Mouse (Mus musculus) neutrophil, adult 5-6 weeks (primary cell): Measurements from ENCODE around the gene Spns2. TPM values are rescaled to one million over a fixed set of nuclear protein-coding genes. Genes with fewer than 3 reads are reported as not detected.
A peak's percentile ranks its signal among the peaks of the same experiment; 100 is the strongest.

Source experiments
- ATAC-seq: fragments of 151-379, 151-347 bp; 2 replicates; pipeline ENCODE4 v1.8.0; 2017; ENCODE audit warnings: mild to moderate bottlenecking, moderate TSS enrichment; ENCODE audit not compliant: insufficient number of reproducible peaks, poor library complexity, low FRiP score, severe bottlenecking; ENCODE audit errors: extremely low read depth
- total RNA-seq: library from RNA; stranded (forward); fragments of 200-1000 nt; gene quantifications from 2 replicates; pipeline ENCODE4 v1.2.3, GENCODE M21; 2017

Spns2 gene
- total RNA-seq, 1 experiment from 2014 or later, result 15.7 TPM

- ATAC-seq, result no peak
These were observed 69.1 kb downstream of the Spns2 start for GRCm38 (mm10) chr11:72420460-72421122.

- no peak for ATAC-seq
These were observed 70.7 kb downstream of the Spns2 start for GRCm38 (mm10) chr11:72419006-72419405.

GRCm38 (mm10) chr11:72418227-72418626 is 71.5 kb downstream of the Spns2 start:
- no peak for ATAC-seq

GRCm38 (mm10) chr11:72417376-72417775 is 72.3 kb downstream of the Spns2 start:
- no peak for ATAC-seq

GRCm38 (mm10) chr11:72416666-72417065 is 73.0 kb downstream of the Spns2 start:
- ATAC-seq, result no peak

GRCm38 (mm10) chr11:72415155-72415554 is 74.5 kb downstream of the Spns2 start:
- ATAC-seq, result no peak

- ATAC-seq, result no peak
These were observed 76.0 kb downstream of the Spns2 start for GRCm38 (mm10) chr11:72413601-72414190.

- ATAC-seq, result no peak
These were observed 76.7 kb downstream of the Spns2 start for GRCm38 (mm10) chr11:72413016-72413415.

- ATAC-seq, result no peak
These were observed 77.8 kb downstream of the Spns2 start for GRCm38 (mm10) chr11:72411945-72412344.

GRCm38 (mm10) chr11:72411093-72411921 is 78.4 kb downstream of the Spns2 start, which contains the start of gene Smtnl2:
TSS of gene Smtnl2 (minus strand) at chr11:72411713.
- peak; percentile 37 for ATAC-seq

GRCm38 (mm10) chr11:72410521-72411092 is 79.1 kb downstream of the Spns2 start:
- no peak for ATAC-seq

GRCm38 (mm10) chr11:72409649-72410385 is 79.9 kb downstream of the Spns2 start:
- ATAC-seq, result no peak

- ATAC-seq, result no peak
These were observed 81.1 kb downstream of the Spns2 start for GRCm38 (mm10) chr11:72408451-72409170.

- no peak for ATAC-seq
These were observed 82.1 kb downstream of the Spns2 start for GRCm38 (mm10) chr11:72407574-72407973.

GRCm38 (mm10) chr11:72407081-72407480 is 82.6 kb downstream of the Spns2 start:
- no peak for ATAC-seq

- ATAC-seq, result no peak
These were observed 83.5 kb downstream of the Spns2 start for GRCm38 (mm10) chr11:72406079-72406675.

- ATAC-seq, result no peak
These were observed 84.2 kb downstream of the Spns2 start for GRCm38 (mm10) chr11:72405532-72405931.

GRCm38 (mm10) chr11:72402969-72403368 is 86.7 kb downstream of the Spns2 start:
- ATAC-seq, result no peak
